Comparison of ENCODE assay signal across 26 mouse cellular contexts in the genomic region with DNA sequence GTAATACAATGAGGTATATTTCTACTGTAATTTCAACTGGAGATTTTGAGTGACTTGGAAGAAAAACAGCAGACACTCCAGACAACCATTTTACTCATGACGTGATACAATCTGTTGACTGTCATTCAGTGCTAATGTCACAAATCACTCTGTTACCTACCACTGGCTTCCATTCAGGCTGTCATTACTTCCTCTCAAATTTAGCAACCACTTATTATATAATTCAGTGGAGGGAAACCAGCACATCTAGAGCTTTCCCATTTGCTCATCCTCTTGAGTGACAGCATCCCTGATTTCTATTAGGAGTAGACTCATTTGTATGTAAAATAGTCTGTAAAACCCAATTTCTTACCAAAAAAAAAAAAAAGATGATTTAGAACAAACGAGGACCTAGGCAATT.
DNase-seq lines count a peak whose midpoint lies in the region; ATAC-seq and TF ChIP-seq lines count a peak whose summit lies in the region.
"Had no signal": no experiment of that assay in that cellular context is flagged by ENCODE, and none has a peak within 500 bp of the region (broad histone marks: within the 10 kb centered on the region; RNA-seq: fewer than 3 reads in every experiment).

No protein-coding gene starts in this region.

- no peak for TF ChIP-seq POLR2A in brain, embryonic 14.5 days (IDR thresholded peaks at IDR 0.05; ENCODE audit: borderline replicate concordance, extremely low read depth, insufficient read depth, insufficient read length, poor library complexity, severe bottlenecking)

- H3K9me3 ChIP-seq in forebrain, embryonic 16.5 days (ENCODE audit: control insufficient read depth, low read length) = no peaks in the 10 kb centered on the region
- H3K9me3 ChIP-seq in midbrain, postnatal 0 days (ENCODE audit: low read length) = no peaks in the 10 kb centered on the region
- H3K9me3 ChIP-seq: embryonic facial prominence, embryonic 10.5 days; embryonic facial prominence, embryonic 13.5 days; heart, embryonic 10.5 days; heart, embryonic 13.5 days; hindbrain, embryonic 12.5 days; hindbrain, embryonic 15.5 days had no signal

- TF ChIP-seq CTCF in brain, embryonic 14.5 days (IDR thresholded peaks at IDR 0.05; ENCODE audit: borderline replicate concordance, extremely low read depth, insufficient read depth, insufficient read length) = no peak
- TF ChIP-seq CTCF in midbrain, postnatal 0 days (IDR thresholded peaks at IDR 0.05) = no peak

- DNase-seq in 416B (ENCODE audit: low read depth) = peak; percentile 3
- peak; percentile 61 for DNase-seq in brain, embryonic 14.5 days (ENCODE audit: low read depth)
- DNase-seq in midbrain, postnatal 0 days (ENCODE audit: low spot score) = no peak
- DNase-seq: adrenal gland, adult 8-10 months; adrenal gland, postnatal 25 days; cerebellum, adult 8-10 months; cerebellum, postnatal 10 days; cerebellum, postnatal 36 days; embryo, embryonic 11 days; gastrocnemius, adult 2 months; gastrocnemius, postnatal 14 days; heart, adult 2 months; heart, postnatal 14 days; kidney, adult 2 months had no signal

- no peak overlapping the region for H3K4me2 ChIP-seq in forebrain, embryonic 16.5 days (ENCODE audit: low read length)
- H3K4me2 ChIP-seq in midbrain, postnatal 0 days (ENCODE audit: low read depth, low read length, poor library complexity, severe bottlenecking) = no peak overlapping the region
- H3K4me2 ChIP-seq: embryonic facial prominence, embryonic 13.5 days; heart, embryonic 13.5 days; hindbrain, embryonic 12.5 days; hindbrain, embryonic 15.5 days had no signal

- no peaks in the 10 kb centered on the region for H3K4me1 ChIP-seq in forebrain, embryonic 16.5 days (replicated peaks; ENCODE audit: control insufficient read depth, insufficient read depth, low read length)
- no peaks in the 10 kb centered on the region for H3K4me1 ChIP-seq in midbrain, postnatal 0 days (ENCODE audit: insufficient read depth, low read length)
- H3K4me1 ChIP-seq: embryonic facial prominence, embryonic 10.5 days; embryonic facial prominence, embryonic 13.5 days; heart, embryonic 10.5 days; heart, embryonic 13.5 days; hindbrain, embryonic 12.5 days; hindbrain, embryonic 15.5 days had no signal

- no peaks in the 10 kb centered on the region for H3K36me3 ChIP-seq in forebrain, embryonic 16.5 days (ENCODE audit: control insufficient read depth, insufficient read depth)
- no peaks in the 10 kb centered on the region for H3K36me3 ChIP-seq in midbrain, postnatal 0 days (ENCODE audit: insufficient read depth, low read length)
- H3K36me3 ChIP-seq: embryonic facial prominence, embryonic 10.5 days; embryonic facial prominence, embryonic 13.5 days; heart, embryonic 10.5 days; heart, embryonic 13.5 days; hindbrain, embryonic 12.5 days; hindbrain, embryonic 15.5 days had no signal

- WGBS in forebrain, embryonic 16.5 days = 33% methylated on average over 2 of the region's 2 CpGs
- 65% methylated on average over 2 of the region's 2 CpGs for WGBS in midbrain, postnatal 0 days

- no peak overlapping the region for H3K9ac ChIP-seq in forebrain, embryonic 16.5 days (replicated peaks; ENCODE audit: low read depth, low read length)
- H3K9ac ChIP-seq in midbrain, postnatal 0 days (replicated peaks; ENCODE audit: low read length, poor library complexity, severe bottlenecking) = no peak overlapping the region
- H3K9ac ChIP-seq: embryonic facial prominence, embryonic 13.5 days; heart, embryonic 13.5 days; hindbrain, embryonic 12.5 days; hindbrain, embryonic 15.5 days had no signal

- H3K27ac ChIP-seq in forebrain, embryonic 16.5 days (ENCODE audit: low read length) = no peak overlapping the region
- no peak overlapping the region for H3K27ac ChIP-seq in midbrain, postnatal 0 days (ENCODE audit: low read depth, low read length)
- H3K27ac ChIP-seq: embryonic facial prominence, embryonic 10.5 days; embryonic facial prominence, embryonic 13.5 days; gastrocnemius, adult 2 months; heart, adult 2 months; heart, embryonic 10.5 days; heart, embryonic 13.5 days; hindbrain, embryonic 12.5 days; hindbrain, embryonic 15.5 days had no signal

- no peak overlapping the region for H3K4me3 ChIP-seq in forebrain, embryonic 16.5 days (replicated peaks; ENCODE audit: low read length)
- no peak overlapping the region for H3K4me3 ChIP-seq in midbrain, postnatal 0 days (ENCODE audit: low read depth, low read length)
- H3K4me3 ChIP-seq: embryonic facial prominence, embryonic 10.5 days; embryonic facial prominence, embryonic 13.5 days; erythroblast, embryonic 14.5 days; gastrocnemius, adult 2 months; heart, adult 2 months; heart, embryonic 10.5 days; heart, embryonic 13.5 days; hindbrain, embryonic 12.5 days; hindbrain, embryonic 15.5 days had no signal

- peak; percentile 75 for ATAC-seq in forebrain, embryonic 16.5 days
- 0 out of 2 replicates have a peak, but pooled peaks have one; percentile 31 for ATAC-seq in megakaryocyte progenitor cell, adult 5-6 weeks (replicated peaks; ENCODE audit: poor library complexity)
- ATAC-seq in granulocyte monocyte progenitor cell, adult 5-6 weeks (replicated peaks; ENCODE audit: poor library complexity, severe bottlenecking) = no peak
- ATAC-seq in midbrain, postnatal 0 days (ENCODE audit: low FRiP score) = no peak
- ATAC-seq: activated CD4-positive, CD25-positive, alpha-beta regulatory T cell, adult 4 months; intestine, postnatal 0 days had no signal

- no peaks in the 10 kb centered on the region for H3K27me3 ChIP-seq in forebrain, embryonic 16.5 days (replicated peaks; ENCODE audit: control insufficient read depth, insufficient read depth, low read length)
- no peaks in the 10 kb centered on the region for H3K27me3 ChIP-seq in midbrain, postnatal 0 days (ENCODE audit: insufficient read depth, low read length)
- H3K27me3 ChIP-seq: embryonic facial prominence, embryonic 13.5 days; heart, embryonic 13.5 days; hindbrain, embryonic 12.5 days; hindbrain, embryonic 15.5 days had no signal

Comparison
In these comparisons a context has a peak if more than half of its experiments do, and no peak if none do; other contexts are left out.
1. ATAC-seq: peak in forebrain, embryonic 16.5 days (single experiment) and megakaryocyte progenitor cell, adult 5-6 weeks (single experiment); none in granulocyte monocyte progenitor cell, adult 5-6 weeks (single experiment) and midbrain, postnatal 0 days (single experiment).